Mouse (Mus musculus) small intestine, adult 2 months (tissue): Measurements from ENCODE around the gene Dmpk.
"Not testable (repeated sequence)": the region's sequence is repeated elsewhere in the genome, so short reads cannot be mapped to it uniquely, and the experiment has no call there.

Source experiments
- CTCF ChIP-seq: fragments of 200-500 bp; IDR thresholded peaks from 2 replicates; pipeline ENCODE4 v1.5.1; 2012; ENCODE audit warnings: low read depth, mild to moderate bottlenecking, control low read depth, inconsistent platforms, low read length, moderate library complexity, mixed read lengths; ENCODE audit not compliant: insufficient replicate concordance, insufficient read length; ENCODE audit errors: extremely low read depth
- POLR2A ChIP-seq: fragments of 200-500 bp; IDR thresholded peaks from 2 replicates; pipeline ENCODE4 v1.6.1; 2012; ENCODE audit warnings: low read depth, mild to moderate bottlenecking, control low read depth, inconsistent platforms, low read length, moderate library complexity

GRCm38 (mm10) chr7:19071024-19071423 lies 12.6 kb upstream of the Dmpk start:
- not testable (repeated sequence) for TF ChIP-seq CTCF, POLR2A
